Mouse (Mus musculus) heart, postnatal 0 days (tissue): ENCODE measurements at regions not wholly inside any gene's neighbourhood (a gene's known extent, or its start where the extent isn't known, plus 50 kb on each side); places are given as distances from the start of the nearest gene placed in this dataset.

Source experiments
- CTCF ChIP-seq: IDR thresholded peaks from 2 replicates; pipeline ENCODE4 v1.5.1; 2016; ENCODE audit warnings: antibody characterized with exemption, control low read depth, low read depth
- EP300 ChIP-seq: IDR thresholded peaks from 2 replicates; pipeline ENCODE4 v1.6.1; 2016; ENCODE audit warnings: antibody characterized with exemption, low read depth

DNA sequence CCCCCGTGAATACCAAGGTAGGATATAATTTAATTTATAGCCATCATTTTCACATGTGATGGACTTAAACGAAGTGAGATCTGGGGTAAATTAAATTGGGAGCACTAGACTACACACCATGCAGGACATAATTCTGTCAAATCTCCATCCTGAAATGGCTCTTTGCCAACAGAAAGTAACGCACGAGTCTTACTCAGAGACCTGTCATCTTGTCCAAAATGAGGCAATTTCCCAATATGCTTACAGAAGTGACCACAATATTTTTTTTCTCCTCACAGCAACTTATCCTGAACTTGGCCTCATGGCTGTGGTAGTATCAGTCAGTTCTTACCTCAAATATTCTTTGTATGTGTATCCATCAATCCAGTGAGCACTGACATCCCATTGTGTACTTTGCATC is 955.2 kb downstream of the Gsdmc2 start:
- TF ChIP-seq CTCF (no peak), EP300 (no peak)
